Mouse (Mus musculus): ENCODE results near the gene Col24a1. TPM values are rescaled to one million over a fixed set of nuclear protein-coding genes. Genes with fewer than 3 reads are reported as not detected.
A peak's percentile ranks its signal among the peaks of the same experiment; 100 is the strongest.
"Not testable (repeated sequence)": the region's sequence is repeated elsewhere in the genome, so short reads cannot be mapped to it uniquely, and the experiment has no call there.

Gene Col24a1
- total and polyA plus RNA-seq, 2 experiments from 2014 or later = 0.57 to 0.75 TPM

GRCm38 (mm10) chr3:145438352-145438751, 146.1 kb downstream of the Col24a1 start:
- TF ChIP-seq CTCF (IDR thresholded peaks at IDR 0.05; ENCODE audit: low read depth) (no peak), EP300 (IDR thresholded peaks at IDR 0.05; ENCODE audit: low read depth) (no peak)
- no peaks in the 10 kb centered on the region for H3K9me3 ChIP-seq (replicated peaks; ENCODE audit: control insufficient read depth, low read length)
- no peaks in the 10 kb centered on the region for H3K27me3 ChIP-seq (ENCODE audit: control insufficient read depth, insufficient read depth, low read length)
- no peak overlapping the region for H3K9ac ChIP-seq (replicated peaks; ENCODE audit: low read depth, low read length)
- no peak overlapping the region for H3K4me2 ChIP-seq (ENCODE audit: low read depth, low read length)
- no peaks in the 10 kb centered on the region for H3K4me1 ChIP-seq (ENCODE audit: control insufficient read depth, insufficient read depth)
- no peaks in the 10 kb centered on the region for H3K36me3 ChIP-seq (replicated peaks; ENCODE audit: control insufficient read depth, insufficient read depth, low read length)
- no peak overlapping the region for H3K27ac ChIP-seq (ENCODE audit: low read depth)
- WGBS = 72% methylated on average over 7 of the region's 7 CpGs
- H3K4me3 ChIP-seq (ENCODE audit: low read depth, low read length) = no peak overlapping the region
- DNase-seq (ENCODE audit: low spot score) = no peak
- ATAC-seq (ENCODE audit: insufficient read depth, low read depth) = no peak

GRCm38 (mm10) chr3:145439086-145439485, 146.8 kb downstream of the Col24a1 start:
- H3K4me3 ChIP-seq (ENCODE audit: low read depth, low read length) = no peak overlapping the region
- H3K27me3 ChIP-seq (ENCODE audit: control insufficient read depth, insufficient read depth, low read length) = no peaks in the 10 kb centered on the region
- no peaks in the 10 kb centered on the region for H3K4me1 ChIP-seq (ENCODE audit: control insufficient read depth, insufficient read depth)
- WGBS = 78% methylated on average over 7 of the region's 7 CpGs
- H3K4me2 ChIP-seq (ENCODE audit: low read depth, low read length) = no peak overlapping the region
- no peak for DNase-seq (ENCODE audit: low spot score)
- no peaks in the 10 kb centered on the region for H3K9me3 ChIP-seq (replicated peaks; ENCODE audit: control insufficient read depth, low read length)
- H3K9ac ChIP-seq (replicated peaks; ENCODE audit: low read depth, low read length) = no peak overlapping the region
- no peaks in the 10 kb centered on the region for H3K36me3 ChIP-seq (replicated peaks; ENCODE audit: control insufficient read depth, insufficient read depth, low read length)
- 0 out of 2 replicates have a peak, but pooled peaks have one; percentile 15 for TF ChIP-seq CTCF (IDR thresholded peaks at IDR 0.05; ENCODE audit: low read depth)
- TF ChIP-seq EP300 (IDR thresholded peaks at IDR 0.05; ENCODE audit: low read depth) = no peak
- no peak for ATAC-seq (ENCODE audit: insufficient read depth, low read depth)
- H3K27ac ChIP-seq (ENCODE audit: low read depth) = no peak overlapping the region

GRCm38 (mm10) chr3:145440993-145441392, 148.7 kb downstream of the Col24a1 start:
- Histone ChIP-seq H3K27me3 (ENCODE audit: control insufficient read depth, insufficient read depth, low read length) (no peaks in the 10 kb centered on the region), H3K4me3 (ENCODE audit: low read depth, low read length) (no peak overlapping the region), H3K36me3 (replicated peaks; ENCODE audit: control insufficient read depth, insufficient read depth, low read length) (no peaks in the 10 kb centered on the region), H3K9me3 (replicated peaks; ENCODE audit: control insufficient read depth, low read length) (no peaks in the 10 kb centered on the region), H3K27ac (ENCODE audit: low read depth) (no peak overlapping the region), H3K9ac (replicated peaks; ENCODE audit: low read depth, low read length) (no peak overlapping the region), H3K4me1 (ENCODE audit: control insufficient read depth, insufficient read depth) (no peaks in the 10 kb centered on the region), H3K4me2 (ENCODE audit: low read depth, low read length) (no peak overlapping the region)
- DNase-seq (ENCODE audit: low spot score) (no peak), ATAC-seq (ENCODE audit: insufficient read depth, low read depth) (no peak)
- 78% methylated on average over 1 of the region's 1 CpGs for WGBS
- TF ChIP-seq CTCF (IDR thresholded peaks at IDR 0.05; ENCODE audit: low read depth) (no peak), EP300 (IDR thresholded peaks at IDR 0.05; ENCODE audit: low read depth) (no peak)

DNA sequence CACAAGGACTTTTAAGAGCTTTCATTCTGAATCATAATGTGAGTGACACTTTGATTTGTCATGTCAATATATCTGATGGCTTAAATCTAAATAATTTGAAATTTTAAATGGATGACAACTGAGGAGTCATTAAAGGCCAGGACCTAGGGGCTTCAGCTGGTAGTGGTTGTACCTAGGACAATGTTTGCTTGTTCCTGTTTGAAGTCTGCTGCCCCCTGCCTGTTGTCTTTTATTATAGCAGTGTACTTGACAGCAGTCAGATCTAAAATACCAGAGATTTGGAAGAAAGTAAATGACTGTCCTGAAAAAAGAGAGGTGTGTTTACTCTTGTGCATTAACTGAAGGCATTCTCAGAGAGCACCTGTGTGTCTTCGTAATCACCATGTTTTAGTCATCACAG, 150.0 kb downstream of the Col24a1 start:
- Histone ChIP-seq H3K4me1 (ENCODE audit: control insufficient read depth, insufficient read depth) (no peaks in the 10 kb centered on the region), H3K36me3 (replicated peaks; ENCODE audit: control insufficient read depth, insufficient read depth, low read length) (no peaks in the 10 kb centered on the region), H3K4me2 (ENCODE audit: low read depth, low read length) (no peak overlapping the region), H3K9me3 (replicated peaks; ENCODE audit: control insufficient read depth, low read length) (no peaks in the 10 kb centered on the region), H3K27ac (ENCODE audit: low read depth) (no peak overlapping the region), H3K9ac (replicated peaks; ENCODE audit: low read depth, low read length) (no peak overlapping the region), H3K4me3 (ENCODE audit: low read depth, low read length) (no peak overlapping the region), H3K27me3 (ENCODE audit: control insufficient read depth, insufficient read depth, low read length) (no peaks in the 10 kb centered on the region)
- 85% methylated on average over 1 of the region's 1 CpGs for WGBS
- ATAC-seq (ENCODE audit: insufficient read depth, low read depth) (no peak), DNase-seq (ENCODE audit: low spot score) (peak; percentile 44)
- TF ChIP-seq CTCF (IDR thresholded peaks at IDR 0.05; ENCODE audit: low read depth) (peak; percentile 63), EP300 (IDR thresholded peaks at IDR 0.05; ENCODE audit: low read depth) (no peak)

DNA sequence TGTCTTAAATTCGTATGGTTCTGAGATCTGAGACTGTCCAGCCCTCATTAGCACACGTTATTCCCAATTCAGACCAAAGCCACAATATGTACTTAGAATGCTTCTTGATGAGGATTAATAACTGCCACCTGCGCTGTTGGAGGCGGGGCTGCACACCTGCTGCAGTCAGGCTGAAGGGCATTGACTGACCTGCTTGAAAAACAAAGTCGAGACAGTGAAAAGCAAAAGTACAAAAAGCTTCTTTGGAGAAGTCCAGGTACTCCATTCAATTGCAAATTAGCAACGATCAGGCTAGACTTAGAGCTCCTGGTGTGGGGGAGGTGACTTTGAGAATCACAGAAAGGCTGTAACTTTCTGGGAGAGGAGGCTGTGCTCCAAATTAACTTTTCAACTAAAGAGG, 150.9 kb downstream of the Col24a1 start:
- H3K9me3 ChIP-seq (replicated peaks; ENCODE audit: control insufficient read depth, low read length); H3K27ac ChIP-seq (ENCODE audit: low read depth); H3K27me3 ChIP-seq (ENCODE audit: control insufficient read depth, insufficient read depth, low read length); H3K4me3 ChIP-seq (ENCODE audit: low read depth, low read length); H3K4me2 ChIP-seq (ENCODE audit: low read depth, low read length); H3K36me3 ChIP-seq (replicated peaks; ENCODE audit: control insufficient read depth, insufficient read depth, low read length); DNase-seq (ENCODE audit: low spot score); H3K9ac ChIP-seq (replicated peaks; ENCODE audit: low read depth, low read length); ATAC-seq (ENCODE audit: insufficient read depth, low read depth); H3K4me1 ChIP-seq (ENCODE audit: control insufficient read depth, insufficient read depth): not testable (repeated sequence)
- 72% methylated on average over 6 of the region's 6 CpGs for WGBS

- Histone ChIP-seq H3K27ac (ENCODE audit: low read depth) (no peak overlapping the region), H3K4me1 (ENCODE audit: control insufficient read depth, insufficient read depth) (no peaks in the 10 kb centered on the region), H3K9ac (replicated peaks; ENCODE audit: low read depth, low read length) (no peak overlapping the region), H3K4me2 (ENCODE audit: low read depth, low read length) (no peak overlapping the region), H3K27me3 (ENCODE audit: control insufficient read depth, insufficient read depth, low read length) (peaks cover 54% of the 10 kb centered on the region), H3K4me3 (ENCODE audit: low read depth, low read length) (no peak overlapping the region), H3K36me3 (replicated peaks; ENCODE audit: control insufficient read depth, insufficient read depth, low read length) (no peaks in the 10 kb centered on the region), H3K9me3 (replicated peaks; ENCODE audit: control insufficient read depth, low read length) (no peaks in the 10 kb centered on the region)
- no peak for TF ChIP-seq EP300 (IDR thresholded peaks at IDR 0.05; ENCODE audit: low read depth)
- no peak for TF ChIP-seq CTCF (IDR thresholded peaks at IDR 0.05; ENCODE audit: low read depth)
- DNase-seq (ENCODE audit: low spot score) = no peak
- WGBS = 69% methylated on average over 5 of the region's 5 CpGs
- no peak for ATAC-seq (ENCODE audit: insufficient read depth, low read depth)
Measured at GRCm38 (mm10) chr3:145457039-145457438, 164.8 kb downstream of the Col24a1 start.
